Mouse (Mus musculus): Measurements from ENCODE around the gene Dusp3. TPM values are rescaled to one million over a fixed set of nuclear protein-coding genes. Genes with fewer than 3 reads are reported as not detected.

The Dusp3 gene
- total and polyA plus RNA-seq, 2 experiments = 15.8 to 38.7 TPM

- DNase-seq (ENCODE audit: extremely low read depth, low read depth, low spot score) = no peak
- Histone ChIP-seq H3K4me1 (ENCODE audit: control insufficient read depth, insufficient read depth, low read length) (peaks cover 14% of the 10 kb centered on the region), H3K27me3 (ENCODE audit: control insufficient read depth, insufficient read depth, low read length) (no peaks in the 10 kb centered on the region), H3K4me3 (ENCODE audit: insufficient read depth, low read depth, low read length) (no peak overlapping the region), H3K27ac (replicated peaks; ENCODE audit: insufficient read depth, low read depth, low read length) (no peak overlapping the region), H3K9ac (ENCODE audit: low read depth, low read length) (no peak overlapping the region), H3K79me2 (ENCODE audit: control insufficient read depth, insufficient read depth, low read length) (no peaks in the 10 kb centered on the region), H3K36me3 (ENCODE audit: control insufficient read depth, insufficient read depth, low read length) (no peaks in the 10 kb centered on the region)
- 90% methylated on average over 6 of the region's 6 CpGs for WGBS
- TF ChIP-seq CTCF (IDR thresholded peaks at IDR 0.05; ENCODE audit: low read depth, low read length) (no peak), POLR2A (IDR thresholded peaks at IDR 0.05; ENCODE audit: extremely low read depth, insufficient read depth, low read length) (no peak)
Observed at GRCm38 (mm10) chr11:101923988-101924387, 62.8 kb downstream of the Dusp3 start.

GRCm38 (mm10) chr11:101921361-101921952 is 65.4 kb downstream of the Dusp3 start:
- 61% methylated on average over 12 of the region's 12 CpGs for WGBS
- Histone ChIP-seq H3K27me3 (ENCODE audit: control insufficient read depth, insufficient read depth, low read length) (no peaks in the 10 kb centered on the region), H3K27ac (replicated peaks; ENCODE audit: insufficient read depth, low read depth, low read length) (no peak overlapping the region), H3K4me1 (ENCODE audit: control insufficient read depth, insufficient read depth, low read length) (peaks cover 10% of the 10 kb centered on the region), H3K9ac (ENCODE audit: low read depth, low read length) (no peak overlapping the region), H3K4me3 (ENCODE audit: insufficient read depth, low read depth, low read length) (no peak overlapping the region), H3K79me2 (ENCODE audit: control insufficient read depth, insufficient read depth, low read length) (no peaks in the 10 kb centered on the region), H3K36me3 (ENCODE audit: control insufficient read depth, insufficient read depth, low read length) (no peaks in the 10 kb centered on the region)
- peak; percentile 67 for DNase-seq (ENCODE audit: extremely low read depth, low read depth, low spot score)
- TF ChIP-seq CTCF (IDR thresholded peaks at IDR 0.05; ENCODE audit: low read depth, low read length) (no peak), POLR2A (IDR thresholded peaks at IDR 0.05; ENCODE audit: extremely low read depth, insufficient read depth, low read length) (no peak)

Other genes with a start within 250 kb of the Dusp3 start
- gene Etv4, start 201.6 kb downstream of the Dusp3 start, total RNA-seq (2014; rRNA removed) = 0.18 TPM in 1 of 2 replicates, not detected in the other
- 0.05 and 0.17 TPM in 2 replicates for gene Etv4, start 201.6 kb downstream of the Dusp3 start, polyA plus RNA-seq (2012; rRNA removed)
- gene Meox1, start 92.6 kb downstream of the Dusp3 start, total RNA-seq (2014; rRNA removed) = 0.07 TPM in 1 of 2 replicates, not detected in the other
- gene Meox1, start 92.6 kb downstream of the Dusp3 start, polyA plus RNA-seq (2012; rRNA removed) = 0.05 TPM in 1 of 2 replicates, not detected in the other
- gene Sost, start 20.0 kb downstream of the Dusp3 start, total RNA-seq (2014; rRNA removed) = not detected in 2 replicates
- gene Sost, start 20.0 kb downstream of the Dusp3 start, polyA plus RNA-seq (2012; rRNA removed) = 0.04 and 0.10 TPM in 2 replicates
- not detected in 2 replicates for gene Cfap97d1, start 2.7 kb downstream of the Dusp3 start, total RNA-seq (2014; rRNA removed)
- gene Cfap97d1, start 2.7 kb downstream of the Dusp3 start, polyA plus RNA-seq (2012; rRNA removed) = not detected in 2 replicates
- gene Mpp3, start 41.4 kb upstream of the Dusp3 start, total RNA-seq (2014; rRNA removed) = 0.07 and 0.28 TPM in 2 replicates
- gene Mpp3, start 41.4 kb upstream of the Dusp3 start, polyA plus RNA-seq (2012; rRNA removed) = 0.06 and 0.19 TPM in 2 replicates
- 8.4 and 11.1 TPM in 2 replicates for gene Cd300lg, start 54.5 kb upstream of the Dusp3 start, total RNA-seq (2014; rRNA removed)
- gene Cd300lg, start 54.5 kb upstream of the Dusp3 start, polyA plus RNA-seq (2012; rRNA removed) = 12.2 and 13.3 TPM in 2 replicates
- under 0.01 and 0.20 TPM in 2 replicates for gene Mpp2, start 101.5 kb upstream of the Dusp3 start, total RNA-seq (2014; rRNA removed)
- 0.20 and 0.22 TPM in 2 replicates for gene Mpp2, start 101.5 kb upstream of the Dusp3 start, polyA plus RNA-seq (2012; rRNA removed)
- gene Ppy, start 114.3 kb upstream of the Dusp3 start, total RNA-seq (2014; rRNA removed) = not detected in 2 replicates
- not detected in 2 replicates for gene Ppy, start 114.3 kb upstream of the Dusp3 start, polyA plus RNA-seq (2012; rRNA removed)
- gene Pyy, start 120.8 kb upstream of the Dusp3 start, total RNA-seq (2014; rRNA removed) = not detected in 2 replicates
- 0.35 TPM in 1 of 2 replicates, not detected in the other for gene Pyy, start 120.8 kb upstream of the Dusp3 start, polyA plus RNA-seq (2012; rRNA removed)
- gene Nags, start 158.5 kb upstream of the Dusp3 start, total RNA-seq (2014; rRNA removed) = 58.6 and 81.5 TPM in 2 replicates
- 135 and 155 TPM in 2 replicates for gene Nags, start 158.5 kb upstream of the Dusp3 start, polyA plus RNA-seq (2012; rRNA removed)
- gene Tmem101, start 169.4 kb upstream of the Dusp3 start, total RNA-seq (2014; rRNA removed) = 4.2 and 7.7 TPM in 2 replicates
- 9.2 and 13.5 TPM in 2 replicates for gene Tmem101, start 169.4 kb upstream of the Dusp3 start, polyA plus RNA-seq (2012; rRNA removed)
- gene Lsm12, start 198.3 kb upstream of the Dusp3 start, total RNA-seq (2014; rRNA removed) = 11.4 and 14.1 TPM in 2 replicates
- 24.3 and 24.5 TPM in 2 replicates for gene Lsm12, start 198.3 kb upstream of the Dusp3 start, polyA plus RNA-seq (2012; rRNA removed)
- gene G6pc3, start 202.6 kb upstream of the Dusp3 start, total RNA-seq (2014; rRNA removed) = 2.8 and 3.6 TPM in 2 replicates
- 17.1 and 25.9 TPM in 2 replicates for gene G6pc3, start 202.6 kb upstream of the Dusp3 start, polyA plus RNA-seq (2012; rRNA removed)
- 15.9 and 25.0 TPM in 2 replicates for gene Hdac5, start 243.2 kb upstream of the Dusp3 start, total RNA-seq (2014; rRNA removed)
- 38.2 and 60.5 TPM in 2 replicates for gene Hdac5, start 243.2 kb upstream of the Dusp3 start, polyA plus RNA-seq (2012; rRNA removed)

Data from liver, adult 2 months (tissue).